Mouse (Mus musculus) small intestine, adult 2 months (tissue): ENCODE data around the gene Mmp27. TPM values are rescaled to one million over a fixed set of nuclear protein-coding genes. Genes with fewer than 3 reads are reported as not detected.

Experiments used
- H3K27ac ChIP-seq: fragments of 200-500 bp; 2 replicates; pipeline ENCODE4 v1.5.1; 2012; ENCODE audit warnings: low read depth, low read length, control low read depth, inconsistent platforms; ENCODE audit not compliant: insufficient read depth
- H3K27me3 ChIP-seq: fragments of 200-500 bp; 2 replicates; pipeline ENCODE4 v1.6.1; 2012; ENCODE audit warnings: mild to moderate bottlenecking, moderate library complexity, low read length, inconsistent platforms; ENCODE audit not compliant: control insufficient read depth, insufficient read depth
- H3K36me3 ChIP-seq: fragments of 200-500 bp; 2 replicates; pipeline ENCODE4 v1.6.1; 2012; ENCODE audit warnings: mild to moderate bottlenecking, low read length, control low read depth, inconsistent platforms; ENCODE audit not compliant: control insufficient read depth, insufficient read depth
- H3K4me1 ChIP-seq: fragments of 200-500 bp; 2 replicates; pipeline ENCODE4 v1.6.1; 2012; ENCODE audit warnings: low read length, inconsistent platforms, mixed read lengths; ENCODE audit not compliant: control insufficient read depth, insufficient read depth, insufficient read length
- H3K4me3 ChIP-seq: fragments of 200-500 bp; 2 replicates; pipeline ENCODE4 v1.5.1; 2012; ENCODE audit warnings: low read depth, mild to moderate bottlenecking, control low read depth, inconsistent platforms, low read length, moderate library complexity
- CTCF ChIP-seq: fragments of 200-500 bp; IDR thresholded peaks from 2 replicates; pipeline ENCODE4 v1.5.1; 2012; ENCODE audit warnings: low read depth, mild to moderate bottlenecking, control low read depth, inconsistent platforms, low read length, moderate library complexity, mixed read lengths; ENCODE audit not compliant: insufficient replicate concordance, insufficient read length; ENCODE audit errors: extremely low read depth
- POLR2A ChIP-seq: fragments of 200-500 bp; IDR thresholded peaks from 2 replicates; pipeline ENCODE4 v1.6.1; 2012; ENCODE audit warnings: low read depth, mild to moderate bottlenecking, control low read depth, inconsistent platforms, low read length, moderate library complexity
- WGBS: fragments of 180-500 bp; shearing (Covaris S2); methylation state at CpG from one replicate; pipeline ENCODE4 v1.1.7; 2018; 5-methylcytosine and 5-hydroxymethylcytosine counted together
- polyA plus RNA-seq: library from polyadenylated mRNA; depleted of rRNA; stranded (reverse); fragments of >200 nt; gene quantifications from 2 replicates; pipeline ENCODE4 v1.2.3, GENCODE M21; 2012

Mmp27 gene
- polyA plus RNA-seq, 1 experiment: not detected

GRCm38 (mm10) chr9:7572188-7572587 is 992 bp downstream of the Mmp27 start:
- no peak overlapping the region for H3K27ac ChIP-seq
- no peaks in the 10 kb centered on the region for H3K4me1 ChIP-seq

GRCm38 (mm10) chr9:7572663-7573308 is 1.6 kb downstream of the Mmp27 start:
- Histone ChIP-seq H3K36me3 (no peaks in the 10 kb centered on the region), H3K4me1 (no peaks in the 10 kb centered on the region), H3K27ac (peak overlapping the region; percentile 53; the same call in 1 of the 2 replicates), H3K4me3 (no peak overlapping the region), H3K27me3 (no peaks in the 10 kb centered on the region)
- TF ChIP-seq CTCF (no peak), POLR2A (no peak)
- 41% methylated on average over 2 of the region's 2 CpGs for WGBS

More at GRCm38 (mm10) chr9:7572188-7572587, 992 bp downstream of the Mmp27 start:
- no peaks in the 10 kb centered on the region for H3K27me3 ChIP-seq
- no peaks in the 10 kb centered on the region for H3K36me3 ChIP-seq
- TF ChIP-seq POLR2A (no peak), CTCF (no peak)
- 82% methylated on average over 7 of the region's 7 CpGs for whole genome bisulfite sequencing
- H3K4me3 ChIP-seq: no peak overlapping the region

GRCm38 (mm10) chr9:7575526-7575925 is 4.3 kb downstream of the Mmp27 start:
- 85% methylated on average over 3 of the region's 3 CpGs for WGBS
- Histone ChIP-seq H3K27ac (no peak overlapping the region; the same call in 1 of the 2 replicates), H3K27me3 (no peaks in the 10 kb centered on the region), H3K36me3 (no peaks in the 10 kb centered on the region), H3K4me1 (no peaks in the 10 kb centered on the region), H3K4me3 (no peak overlapping the region)
- no peak for TF ChIP-seq CTCF
- no peak for TF ChIP-seq POLR2A

- TF ChIP-seq POLR2A: no peak
- no peak for TF ChIP-seq CTCF
- no peaks in the 10 kb centered on the region for H3K27me3 ChIP-seq
- H3K4me1 ChIP-seq: no peaks in the 10 kb centered on the region
- H3K27ac ChIP-seq: no peak overlapping the region
- 83% methylated on average over 2 of the region's 2 CpGs for WGBS
- H3K36me3 ChIP-seq: no peaks in the 10 kb centered on the region
- H3K4me3 ChIP-seq: no peak overlapping the region
These were observed 6.2 kb downstream of the Mmp27 start for GRCm38 (mm10) chr9:7577371-7577770.

GRCm38 (mm10) chr9:7590063-7590462 is 18.9 kb downstream of the Mmp27 start:
- H3K27ac ChIP-seq: no peak overlapping the region
- no peak for TF ChIP-seq POLR2A
- no peak for TF ChIP-seq CTCF
- H3K4me1 ChIP-seq: peaks cover 4% of the 10 kb centered on the region; the same call in 1 of the 2 replicates
- 72% methylated on average over 8 of the region's 8 CpGs for WGBS
- no peaks in the 10 kb centered on the region for H3K27me3 ChIP-seq
- H3K36me3 ChIP-seq: no peaks in the 10 kb centered on the region
- no peak overlapping the region for H3K4me3 ChIP-seq

- Histone ChIP-seq H3K27ac (no peak overlapping the region), H3K4me3 (no peak overlapping the region), H3K36me3 (no peaks in the 10 kb centered on the region), H3K4me1 (peaks cover 5% of the 10 kb centered on the region; the same call in 1 of the 2 replicates), H3K27me3 (no peaks in the 10 kb centered on the region)
- TF ChIP-seq POLR2A (no peak), CTCF (no peak)
- 91% methylated on average over 3 of the region's 3 CpGs for WGBS
These were observed 22.1 kb downstream of the Mmp27 start for GRCm38 (mm10) chr9:7593272-7593812.

GRCm38 (mm10) chr9:7594816-7595540 is 23.8 kb downstream of the Mmp27 start:
- Histone ChIP-seq H3K4me3 (peak overlapping the region; percentile 27; the same call in 1 of the 2 replicates), H3K27ac (peak overlapping the region; percentile 61)

More at GRCm38 (mm10) chr9:7594816-7595540, 23.8 kb downstream of the Mmp27 start:
- Histone ChIP-seq H3K4me1 (peaks cover 5% of the 10 kb centered on the region; the same call in 1 of the 2 replicates), H3K36me3 (no peaks in the 10 kb centered on the region), H3K27me3 (no peaks in the 10 kb centered on the region)
- WGBS: under 1% methylated on average over 6 of the region's 6 CpGs
- TF ChIP-seq CTCF (peak; percentile 93; the same call in 1 of the 2 replicates), POLR2A (no peak)
